In the genomic region with DNA sequence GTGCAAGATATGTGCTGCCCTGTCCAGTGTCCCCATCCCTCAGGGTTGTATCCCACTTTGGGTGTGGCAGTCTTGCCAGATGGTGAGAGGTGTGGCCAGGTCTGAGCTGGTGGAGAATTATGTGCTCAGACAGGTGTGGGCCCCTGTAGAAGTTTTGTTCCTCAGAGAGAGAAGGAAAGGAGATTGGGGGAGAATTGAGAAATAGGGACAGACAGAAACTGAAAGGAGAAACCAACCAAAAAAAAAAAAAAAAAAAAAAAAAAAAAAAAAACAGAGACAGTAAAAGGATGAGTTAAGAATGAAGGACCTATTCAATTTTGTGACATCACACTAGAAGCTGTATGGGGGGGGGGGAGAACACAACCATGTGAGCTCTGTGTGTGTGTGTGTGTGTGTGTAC, we compare ENCODE assay signal across 9 mouse cellular contexts. TPM values are rescaled to one million over a fixed set of nuclear protein-coding genes. Genes with fewer than 3 reads are reported as not detected.
DNase-seq lines count a peak whose midpoint lies in the region; ATAC-seq and TF ChIP-seq lines count a peak whose summit lies in the region.
"Had no signal": no experiment of that assay in that cellular context is flagged by ENCODE, and none has a peak within 500 bp of the region (broad histone marks: within the 10 kb centered on the region; RNA-seq: fewer than 3 reads in every experiment).

No protein-coding gene starts in this region.

- TF ChIP-seq CTCF in lung, embryonic 14.5 days (IDR thresholded peaks at IDR 0.05; ENCODE audit: low read depth): no peak

- peak overlapping the region; percentile 82 for H3K4me2 ChIP-seq in lung, embryonic 14.5 days
- peak overlapping the region; percentile 76 for H3K4me2 ChIP-seq in embryonic facial prominence, embryonic 13.5 days
- peak overlapping the region; percentile 93; the same call in 1 of the 2 replicates for H3K4me2 ChIP-seq in hindbrain, embryonic 15.5 days
- H3K4me2 ChIP-seq in neural tube, embryonic 13.5 days: peak overlapping the region; percentile 76; the same call in 1 of the 2 replicates

- H3K36me3 ChIP-seq in lung, embryonic 14.5 days (ENCODE audit: insufficient read depth): peaks cover 13% of the 10 kb centered on the region; the same call in 1 of the 2 replicates
- no peaks in the 10 kb centered on the region; the same call in 1 of the 2 replicates for H3K36me3 ChIP-seq in embryonic facial prominence, embryonic 13.5 days
- no peaks in the 10 kb centered on the region for H3K36me3 ChIP-seq in hindbrain, embryonic 15.5 days
- H3K36me3 ChIP-seq in neural tube, embryonic 13.5 days: no peaks in the 10 kb centered on the region

- H3K27ac ChIP-seq in lung, embryonic 14.5 days (ENCODE audit: low read depth): peak overlapping the region; percentile 10; the same call in 1 of the 2 replicates
- H3K27ac ChIP-seq in embryonic facial prominence, embryonic 13.5 days: peak overlapping the region; percentile 92
- peak overlapping the region; percentile 37 for H3K27ac ChIP-seq in hindbrain, embryonic 15.5 days (replicated peaks)
- H3K27ac ChIP-seq in neural tube, embryonic 13.5 days (replicated peaks): peak overlapping the region; percentile 91

- H3K27me3 ChIP-seq in lung, embryonic 14.5 days (ENCODE audit: insufficient read depth, low read length): no peaks in the 10 kb centered on the region; the same call in 1 of the 2 replicates
- H3K27me3 ChIP-seq in embryonic facial prominence, embryonic 13.5 days: no peaks in the 10 kb centered on the region
- H3K27me3 ChIP-seq in hindbrain, embryonic 15.5 days: no peaks in the 10 kb centered on the region
- H3K27me3 ChIP-seq in neural tube, embryonic 13.5 days: no peaks in the 10 kb centered on the region

- H3K9me3 ChIP-seq in lung, embryonic 14.5 days (ENCODE audit: low read depth, low read length): no peaks in the 10 kb centered on the region
- no peaks in the 10 kb centered on the region for H3K9me3 ChIP-seq in embryonic facial prominence, embryonic 13.5 days
- H3K9me3 ChIP-seq in hindbrain, embryonic 15.5 days: no peaks in the 10 kb centered on the region
- H3K9me3 ChIP-seq in neural tube, embryonic 13.5 days: no peaks in the 10 kb centered on the region

- DNase-seq in lung, embryonic 14.5 days: no peak
- no peak for DNase-seq in lung, adult 18-20 months
- no peak for DNase-seq in right cerebral cortex, postnatal 14 days
- DNase-seq in left cerebral cortex, adult 18-20 months (ENCODE audit: low spot score in 2 of 2): no peak
- DNase-seq: kidney, postnatal 4 days had no signal

- no peak overlapping the region for H3K9ac ChIP-seq in lung, embryonic 14.5 days
- peak overlapping the region; percentile 40; the same call in 1 of the 2 replicates for H3K9ac ChIP-seq in embryonic facial prominence, embryonic 13.5 days
- H3K9ac ChIP-seq in hindbrain, embryonic 15.5 days: no peak overlapping the region
- H3K9ac ChIP-seq in neural tube, embryonic 13.5 days: no peak overlapping the region

- ATAC-seq in lung, embryonic 14.5 days (ENCODE audit: insufficient read depth): no peak
- ATAC-seq in embryonic facial prominence, embryonic 13.5 days (ENCODE audit: insufficient number of reproducible peaks, insufficient read depth, low FRiP score, low TSS enrichment, low read depth): no peak
- no peak for ATAC-seq in hindbrain, embryonic 15.5 days (ENCODE audit: low FRiP score, low read depth)
- no peak for ATAC-seq in neural tube, embryonic 13.5 days (ENCODE audit: low read depth)

- no peak overlapping the region for H3K4me3 ChIP-seq in lung, embryonic 14.5 days (ENCODE audit: low read depth, low read length)
- H3K4me3 ChIP-seq in embryonic facial prominence, embryonic 13.5 days: peak overlapping the region; percentile 78; the same call in 1 of the 2 replicates
- H3K4me3 ChIP-seq in hindbrain, embryonic 15.5 days: no peak overlapping the region
- H3K4me3 ChIP-seq in neural tube, embryonic 13.5 days: no peak overlapping the region

- peaks cover 17% of the 10 kb centered on the region for H3K4me1 ChIP-seq in lung, embryonic 14.5 days (ENCODE audit: insufficient read depth)
- H3K4me1 ChIP-seq in embryonic facial prominence, embryonic 13.5 days: peaks cover 49% of the 10 kb centered on the region
- H3K4me1 ChIP-seq in hindbrain, embryonic 15.5 days (replicated peaks): peaks cover 43% of the 10 kb centered on the region
- H3K4me1 ChIP-seq in neural tube, embryonic 13.5 days (replicated peaks): peaks cover 52% of the 10 kb centered on the region

RNA-seq across cellular contexts. Expression of a gene that starts 1.9 kb away (rescaled TPM):
- 19.4 and 21.7 TPM in 2 replicates for polyA plus RNA-seq in lung, embryonic 14.5 days (2014; fragmentation: Nextera tagmentation; extraction: Ambion mirVana)
- 16.1 and 16.8 TPM in 2 replicates for polyA plus RNA-seq in embryonic facial prominence, embryonic 13.5 days (2015; fragmentation: Nextera tagmentation; extraction: Ambion mirVana)
- 8.2 and 10.5 TPM in 2 replicates for polyA plus RNA-seq in hindbrain, embryonic 15.5 days (2015; fragmentation: Nextera tagmentation; extraction: Ambion mirVana)
- 7.6 and 9.0 TPM in 2 replicates for polyA plus RNA-seq in neural tube, embryonic 13.5 days (2015; fragmentation: Nextera tagmentation; extraction: Ambion mirVana)
- 1 to 10 TPM; 5.3 to 6.7 TPM for total RNA-seq in left cerebral cortex, adult 18-20 months (2021)

RNA-seq across cellular contexts. Expression of a gene that starts 24.6 kb away (rescaled TPM):
- polyA plus RNA-seq in lung, embryonic 14.5 days (2014; fragmentation: Nextera tagmentation; extraction: Ambion mirVana): 0.14 and 0.22 TPM in 2 replicates
- polyA plus RNA-seq in embryonic facial prominence, embryonic 13.5 days (2015; fragmentation: Nextera tagmentation; extraction: Ambion mirVana): 0.77 and 1.1 TPM in 2 replicates
- polyA plus RNA-seq in hindbrain, embryonic 15.5 days (2015; fragmentation: Nextera tagmentation; extraction: Ambion mirVana): 0.19 and 0.39 TPM in 2 replicates
- 0.20 TPM in 1 of 2 replicates, not detected in the other for polyA plus RNA-seq in neural tube, embryonic 13.5 days (2015; fragmentation: Nextera tagmentation; extraction: Ambion mirVana)
- total RNA-seq in left cerebral cortex, adult 18-20 months (2021): under 1 TPM; 0.23 to 0.42 TPM
- polyA plus RNA-seq: liver, embryonic 11.5 days had no signal

Comparison
In these comparisons a context has a peak if more than half of its experiments do, and no peak if none do; other contexts are left out.
1. H3K27ac ChIP-seq: peak in every context shown above with its lines; median percentile 92 in embryonic facial prominence, embryonic 13.5 days; 91 in neural tube, embryonic 13.5 days; 37 in hindbrain, embryonic 15.5 days; 10 in lung, embryonic 14.5 days.